Mouse (Mus musculus) CD4-positive, CD25-positive, alpha-beta regulatory T cell, adult 2 months (primary cell): ENCODE data around the gene Lnx2.

Experiments
- DNase-seq: peaks from one replicate; pipeline ENCODE4 v3.0.0-alpha.2; 2012; ENCODE audit warnings: low read depth, low spot score

Gene Lnx2

GRCm38 (mm10) chr5:147076026-147076798, at the start of gene Lnx2:
Lnx2 (minus strand) TSS chr5:147076586.
- DNase-seq: peak; percentile 98

GRCm38 (mm10) chr5:147125542-147126185, 49.3 kb upstream of the Lnx2 start:
- no peak for DNase-seq

- DNase-seq: no peak
Observed at GRCm38 (mm10) chr5:147124794-147125193, 48.4 kb upstream of the Lnx2 start.

GRCm38 (mm10) chr5:147121146-147121545, 44.8 kb upstream of the Lnx2 start:
- peak; percentile 11 for DNase-seq

- DNase-seq: no peak
Observed at GRCm38 (mm10) chr5:147117027-147117426, 40.6 kb upstream of the Lnx2 start.

GRCm38 (mm10) chr5:147115631-147116030, 39.2 kb upstream of the Lnx2 start:
- DNase-seq: peak; percentile 14

- no peak for DNase-seq
Observed at GRCm38 (mm10) chr5:147114738-147115137, 38.4 kb upstream of the Lnx2 start.

GRCm38 (mm10) chr5:147108861-147109591, 32.6 kb upstream of the Lnx2 start:
- DNase-seq: no peak

- no peak for DNase-seq
Observed at GRCm38 (mm10) chr5:147107276-147107675, 30.9 kb upstream of the Lnx2 start.

GRCm38 (mm10) chr5:147102295-147102694, 25.9 kb upstream of the Lnx2 start:
- no peak for DNase-seq

GRCm38 (mm10) chr5:147100180-147100579, 23.8 kb upstream of the Lnx2 start:
- no peak for DNase-seq

GRCm38 (mm10) chr5:147098667-147099066, 22.3 kb upstream of the Lnx2 start:
- no peak for DNase-seq

- DNase-seq: no peak
Observed at GRCm38 (mm10) chr5:147096586-147096985, 20.2 kb upstream of the Lnx2 start.

- DNase-seq: no peak
Observed at GRCm38 (mm10) chr5:147094296-147094695, 17.9 kb upstream of the Lnx2 start.

- no peak for DNase-seq
Observed at GRCm38 (mm10) chr5:147092448-147092847, 16.1 kb upstream of the Lnx2 start.

- DNase-seq: no peak
Observed at GRCm38 (mm10) chr5:147090256-147090963, 14.0 kb upstream of the Lnx2 start.

- DNase-seq: no peak
Observed at GRCm38 (mm10) chr5:147089836-147090235, 13.4 kb upstream of the Lnx2 start.

GRCm38 (mm10) chr5:147086816-147087215, 10.4 kb upstream of the Lnx2 start:
- no peak for DNase-seq

GRCm38 (mm10) chr5:147085201-147085894, 9.0 kb upstream of the Lnx2 start:
- no peak for DNase-seq

- DNase-seq: no peak
Observed at GRCm38 (mm10) chr5:147078110-147078900, 1.9 kb upstream of the Lnx2 start.
